Mouse (Mus musculus) liver, embryonic 11.5 days (tissue): ENCODE results near the gene Tmem252. TPM values are rescaled to one million over a fixed set of nuclear protein-coding genes. Genes with fewer than 3 reads are reported as not detected.

ENCODE experiments used
- ATAC-seq: fragments of 200-750 bp; cut with Nextera tagmentation; replicated peaks from 2 replicates; pipeline ENCODE4 v1.8.0; 2017; ENCODE audit warnings: moderate number of reproducible peaks, mild to moderate bottlenecking, moderate TSS enrichment, moderate library complexity; ENCODE audit not compliant: low FRiP score
- DNase-seq: peaks from one replicate; pipeline ENCODE4 v3.0.0-alpha.2; 2017; ENCODE audit warnings: low spot score
- H3K27ac ChIP-seq: fragments of 300-500 bp; sonication (generic); 2 replicates; pipeline ENCODE4 v1.5.1; 2014; ENCODE audit warnings: mild to moderate bottlenecking, low read depth, low read length, control low read depth
- H3K27me3 ChIP-seq: fragments of 300-500 bp; sonication (generic); replicated peaks from 2 replicates; pipeline ENCODE4 v1.6.1; 2014; ENCODE audit warnings: low read length, mixed read lengths; ENCODE audit not compliant: control insufficient read depth, insufficient read depth
- H3K36me3 ChIP-seq: fragments of 300-500 bp; sonication (generic); 2 replicates; pipeline ENCODE4 v1.6.1; 2014; ENCODE audit warnings: mild to moderate bottlenecking, low read length, moderate library complexity, mixed read lengths; ENCODE audit not compliant: control insufficient read depth, insufficient read depth
- H3K4me1 ChIP-seq: fragments of 300-500 bp; sonication (generic); replicated peaks from 2 replicates; pipeline ENCODE4 v1.6.1; 2014; ENCODE audit warnings: low read length, mixed read lengths; ENCODE audit not compliant: control insufficient read depth, insufficient read depth
- H3K4me2 ChIP-seq: fragments of 300-500 bp; sonication (generic); 2 replicates; pipeline ENCODE4 v1.6.1; 2014; ENCODE audit warnings: mild to moderate bottlenecking, control low read depth, moderate library complexity
- H3K4me3 ChIP-seq: fragments of 300-500 bp; sonication (generic); 2 replicates; pipeline ENCODE4 v1.5.1; 2014; ENCODE audit warnings: low read depth, low read length, control low read depth
- H3K9ac ChIP-seq: fragments of 300-500 bp; sonication (generic); 2 replicates; pipeline ENCODE4 v1.6.1; 2014; ENCODE audit warnings: low read depth, low read length, control low read depth
- H3K9me3 ChIP-seq: fragments of 300-500 bp; sonication (generic); 2 replicates; pipeline ENCODE4 v1.6.1; 2016; ENCODE audit warnings: low read length, inconsistent platforms, mixed read lengths; ENCODE audit not compliant: control insufficient read depth
- WGBS: fragments of 180-500 bp; shearing (Covaris S2); extraction: QIAGEN DNeasy Blood & Tissue Kit; methylation state at CpG from one replicate; pipeline ENCODE4 v1.1.7; 2014; 5-methylcytosine and 5-hydroxymethylcytosine counted together
- polyA plus RNA-seq: library from polyadenylated mRNA; unstranded; fragments of >200 nt; fragmentation: Nextera tagmentation; extraction: Ambion mirVana; gene quantifications from 2 replicates; pipeline ENCODE4 v1.2.1, GENCODE M21; 2014

The Tmem252 gene
- polyA plus RNA-seq, 1 experiment from 2014 or later, result 1.3 TPM

- no peaks in the 10 kb centered on the region; the same call in 1 of the 2 replicates for H3K4me1 ChIP-seq
- H3K4me2 ChIP-seq, result no peak overlapping the region
- H3K4me3 ChIP-seq, result no peak overlapping the region
- H3K27me3 ChIP-seq, result no peaks in the 10 kb centered on the region
- WGBS, result 66% methylated on average over 8 of the region's 8 CpGs
- no peaks in the 10 kb centered on the region for H3K36me3 ChIP-seq
- DNase-seq, result no peak
- no peaks in the 10 kb centered on the region for H3K9me3 ChIP-seq
- no peak overlapping the region for H3K27ac ChIP-seq
- no peak for ATAC-seq
- no peak overlapping the region for H3K9ac ChIP-seq
Measured at GRCm38 (mm10) chr19:24703680-24704079, 29.9 kb downstream of the Tmem252 start.

- no peak overlapping the region for H3K9ac ChIP-seq
- no peaks in the 10 kb centered on the region; the same call in 1 of the 2 replicates for H3K4me1 ChIP-seq
- DNase-seq (no peak), ATAC-seq (no peak)
- H3K27me3 ChIP-seq, result no peaks in the 10 kb centered on the region
- WGBS, result 72% methylated on average over 2 of the region's 2 CpGs
- no peak overlapping the region for H3K4me3 ChIP-seq
- H3K27ac ChIP-seq, result no peak overlapping the region
- no peak overlapping the region for H3K4me2 ChIP-seq
- no peaks in the 10 kb centered on the region for H3K36me3 ChIP-seq
- H3K9me3 ChIP-seq, result no peaks in the 10 kb centered on the region
Measured at GRCm38 (mm10) chr19:24704326-24704725, 30.5 kb downstream of the Tmem252 start.

- Histone ChIP-seq H3K9me3 (no peaks in the 10 kb centered on the region), H3K4me1 (no peaks in the 10 kb centered on the region; the same call in 1 of the 2 replicates), H3K9ac (no peak overlapping the region), H3K36me3 (no peaks in the 10 kb centered on the region), H3K27ac (no peak overlapping the region), H3K4me3 (no peak overlapping the region), H3K27me3 (no peaks in the 10 kb centered on the region), H3K4me2 (no peak overlapping the region)
- ATAC-seq, result no peak
- no peak for DNase-seq
- WGBS, result 51% methylated on average over 1 of the region's 1 CpGs
Measured at GRCm38 (mm10) chr19:24705395-24705794, 31.6 kb downstream of the Tmem252 start.

- H3K4me2 ChIP-seq, result no peak overlapping the region
- H3K36me3 ChIP-seq, result no peaks in the 10 kb centered on the region
- WGBS, result 67% methylated on average over 7 of the region's 7 CpGs
- H3K9me3 ChIP-seq, result no peaks in the 10 kb centered on the region
- no peak overlapping the region for H3K27ac ChIP-seq
- no peak overlapping the region for H3K4me3 ChIP-seq
- H3K9ac ChIP-seq, result no peak overlapping the region
- no peaks in the 10 kb centered on the region; the same call in 1 of the 2 replicates for H3K4me1 ChIP-seq
- no peaks in the 10 kb centered on the region for H3K27me3 ChIP-seq
- ATAC-seq, result no peak
- no peak for DNase-seq
Measured at GRCm38 (mm10) chr19:24707071-24707906, 33.5 kb downstream of the Tmem252 start.

GRCm38 (mm10) chr19:24708032-24708431 is 34.2 kb downstream of the Tmem252 start:
- H3K4me1 ChIP-seq, result no peaks in the 10 kb centered on the region; the same call in 1 of the 2 replicates
- no peak overlapping the region for H3K27ac ChIP-seq
- H3K36me3 ChIP-seq, result no peaks in the 10 kb centered on the region
- H3K9me3 ChIP-seq, result no peaks in the 10 kb centered on the region
- no peak overlapping the region for H3K9ac ChIP-seq
- WGBS, result 75% methylated on average over 7 of the region's 7 CpGs
- DNase-seq (no peak), ATAC-seq (no peak)
- no peaks in the 10 kb centered on the region for H3K27me3 ChIP-seq
- no peak overlapping the region for H3K4me2 ChIP-seq
- H3K4me3 ChIP-seq, result no peak overlapping the region

GRCm38 (mm10) chr19:24716303-24717097 is 42.7 kb downstream of the Tmem252 start:
- H3K27me3 ChIP-seq, result no peaks in the 10 kb centered on the region
- no peaks in the 10 kb centered on the region for H3K4me1 ChIP-seq
- H3K4me3 ChIP-seq, result no peak overlapping the region
- H3K4me2 ChIP-seq, result no peak overlapping the region
- H3K9me3 ChIP-seq, result no peaks in the 10 kb centered on the region
- no peak for ATAC-seq
- no peak overlapping the region for H3K27ac ChIP-seq
- H3K9ac ChIP-seq, result no peak overlapping the region
- WGBS, result 84% methylated on average over 7 of the region's 7 CpGs
- DNase-seq, result no peak
- no peaks in the 10 kb centered on the region for H3K36me3 ChIP-seq

GRCm38 (mm10) chr19:24718021-24718420 is 44.2 kb downstream of the Tmem252 start:
- no peaks in the 10 kb centered on the region for H3K27me3 ChIP-seq
- no peaks in the 10 kb centered on the region for H3K36me3 ChIP-seq
- H3K9me3 ChIP-seq, result no peaks in the 10 kb centered on the region
- H3K4me1 ChIP-seq, result no peaks in the 10 kb centered on the region
- WGBS, result 59% methylated on average over 1 of the region's 1 CpGs
- no peak overlapping the region for H3K27ac ChIP-seq
- DNase-seq (no peak), ATAC-seq (no peak)
- H3K4me3 ChIP-seq, result no peak overlapping the region
- H3K9ac ChIP-seq, result no peak overlapping the region
- no peak overlapping the region for H3K4me2 ChIP-seq

- ATAC-seq (no peak), DNase-seq (no peak)
- Histone ChIP-seq H3K27ac (no peak overlapping the region), H3K36me3 (no peaks in the 10 kb centered on the region), H3K4me2 (no peak overlapping the region), H3K9ac (no peak overlapping the region), H3K4me3 (no peak overlapping the region), H3K9me3 (no peaks in the 10 kb centered on the region), H3K4me1 (no peaks in the 10 kb centered on the region), H3K27me3 (no peaks in the 10 kb centered on the region)
- WGBS, result 67% methylated on average over 4 of the region's 4 CpGs
Measured at GRCm38 (mm10) chr19:24719504-24719903, 45.7 kb downstream of the Tmem252 start.
